Mouse (Mus musculus): ENCODE data around the gene Gnb2.

GRCm38 (mm10) chr5:137485071-137485850 lies 48.0 kb downstream of the Gnb2 start:
- TF ChIP-seq CTCF (IDR thresholded peaks at IDR 0.05; ENCODE audit: borderline replicate concordance, control insufficient read depth, extremely low read depth, insufficient read depth, low read length, poor library complexity) (no peak), POLR2A (IDR thresholded peaks at IDR 0.05; ENCODE audit: control insufficient read depth, extremely low read depth, insufficient read depth, low read length, poor library complexity) (no peak)

Measured in thymus, adult 2 months (tissue).